Mouse (Mus musculus): ENCODE measurements around the gene Kdm7a. TPM values are rescaled to one million over a fixed set of nuclear protein-coding genes. Genes with fewer than 3 reads are reported as not detected.
A peak's percentile ranks its signal among the peaks of the same experiment; 100 is the strongest.

Kdm7a gene
- 10 to 100 TPM; 38.7 to 39.9 TPM for total RNA-seq (2021)

GRCm38 (mm10) chr6:39206581-39207461, at the start of gene Kdm7a:
Gene Kdm7a, minus strand, starts transcription at chr6:39206789.
- intact Hi-C loops (cut with DNase I), result loop anchor here (1.0 to 2.0 kb wide), 2 partner anchors 50 to 111 kb away; no protein-coding TSS in a partner anchor
- peak; percentile 87 to 88 for DNase-seq (ENCODE audit: low spot score in 2 of 2)

DNA sequence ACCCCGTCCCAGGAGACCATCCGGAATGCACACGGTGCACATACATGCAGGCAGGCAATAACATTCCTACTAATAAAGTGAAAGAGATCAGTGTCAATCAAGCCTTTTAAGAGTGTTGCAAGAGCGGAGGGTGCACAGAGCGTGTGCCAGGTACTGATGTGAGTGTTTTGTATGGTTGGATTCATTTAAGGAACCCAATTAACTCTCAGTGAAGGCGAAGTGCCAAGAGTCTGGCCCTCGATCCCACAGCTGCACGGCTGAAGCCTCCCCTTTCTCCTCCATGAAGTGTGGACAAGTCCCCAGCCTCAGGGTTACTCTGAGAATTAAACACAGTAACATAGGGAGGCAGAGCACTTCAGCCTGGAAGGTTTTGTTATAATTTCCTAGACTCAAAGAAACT, 48.7 kb upstream of the Kdm7a start:
- intact Hi-C loops (cut with DNase I), result no loop called here
- DNase-seq (ENCODE audit: low spot score in 2 of 2), result no peak

GRCm38 (mm10) chr6:39250055-39250454, 43.5 kb upstream of the Kdm7a start:
- DNase-seq (ENCODE audit: low spot score in 2 of 2), result no peak
- intact Hi-C loops (cut with DNase I), result no loop called here

GRCm38 (mm10) chr6:39249176-39249770, 42.7 kb upstream of the Kdm7a start:
- DNase-seq (ENCODE audit: low spot score in 2 of 2), result no peak
- intact Hi-C loops (cut with DNase I), result no loop called here

DNA sequence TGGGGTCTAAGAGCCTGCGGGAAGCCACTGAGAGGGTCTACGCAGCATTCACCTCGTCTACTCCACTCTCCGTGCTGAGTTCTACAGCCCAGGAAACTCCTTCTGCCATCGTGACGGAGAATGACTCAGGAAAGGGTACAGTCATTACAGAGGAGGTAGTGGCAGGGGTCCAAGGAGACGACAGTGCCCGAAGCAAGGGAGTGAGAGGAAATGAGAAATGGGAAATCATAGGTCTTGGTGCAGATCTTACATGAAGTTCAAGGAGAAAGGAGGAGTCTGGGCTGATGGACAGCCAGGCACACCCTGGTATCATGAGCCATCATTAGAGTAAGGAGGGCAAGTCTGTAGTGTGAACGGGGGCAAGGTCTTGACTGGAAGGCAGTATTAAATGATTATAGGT, 37.5 kb upstream of the Kdm7a start:
- peak in 1 of 2 experiments; percentile 41 for DNase-seq (ENCODE audit: low spot score in 2 of 2)
- intact Hi-C loops (cut with DNase I), result no loop called here

GRCm38 (mm10) chr6:39243511-39243961, 36.9 kb upstream of the Kdm7a start:
- peak in 1 of 2 experiments; percentile 18 for DNase-seq (ENCODE audit: low spot score in 2 of 2)
- intact Hi-C loops (cut with DNase I), result no loop called here

GRCm38 (mm10) chr6:39242718-39243471, 36.3 kb upstream of the Kdm7a start:
- peak; percentile 44 to 47 for DNase-seq (ENCODE audit: low spot score in 2 of 2)
- intact Hi-C loops (cut with DNase I), result no loop called here

DNA sequence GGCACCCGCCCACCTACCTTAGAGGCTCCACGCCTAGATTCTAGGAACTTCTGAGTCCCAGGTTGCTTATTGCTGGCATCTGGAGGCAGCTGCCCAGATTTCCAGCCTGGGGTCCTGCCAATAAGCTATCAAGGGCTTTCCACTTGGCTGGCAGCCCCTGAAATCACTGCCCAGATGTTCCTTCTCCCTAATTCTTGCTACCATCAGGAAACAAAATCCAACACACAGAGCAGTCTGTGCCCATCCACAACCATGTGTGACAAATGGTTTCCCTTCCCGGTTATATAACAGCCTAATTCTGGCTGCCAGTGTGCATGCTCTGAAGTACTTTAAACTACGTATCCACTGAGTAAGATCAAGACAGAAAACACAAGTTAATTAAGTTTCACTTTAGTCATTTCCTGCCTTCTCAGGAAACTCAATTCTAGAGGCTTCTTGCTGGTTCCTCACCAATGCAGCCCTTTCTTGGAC, 34.9 kb upstream of the Kdm7a start:
- DNase-seq (ENCODE audit: low spot score in 2 of 2), result peak; percentile 41 to 76
- intact Hi-C loops (cut with DNase I), result no loop called here

DNA sequence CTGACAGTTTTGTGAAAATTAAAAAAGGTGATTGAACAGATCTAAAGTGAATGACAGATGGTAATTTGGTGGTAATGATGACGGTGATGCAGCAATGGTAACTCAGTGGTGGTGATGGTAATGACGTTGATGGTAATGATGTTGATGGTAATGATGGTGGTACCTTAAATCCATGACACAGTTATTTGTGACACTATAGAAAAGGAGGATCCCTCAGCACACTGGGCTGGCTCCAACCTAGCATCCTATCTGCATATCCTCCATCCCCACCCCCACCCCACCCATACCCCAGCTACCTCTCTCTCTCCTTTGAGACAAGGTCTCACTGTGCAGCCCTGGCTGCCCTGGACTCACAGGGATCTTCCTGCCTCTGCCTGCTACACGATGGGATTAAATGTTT, 34.4 kb upstream of the Kdm7a start:
- intact Hi-C loops (cut with DNase I), result no loop called here
- no peak for DNase-seq (ENCODE audit: low spot score in 2 of 2)

- no peak for DNase-seq (ENCODE audit: low spot score in 2 of 2)
- intact Hi-C loops (cut with DNase I), result no loop called here
Measured at GRCm38 (mm10) chr6:39237887-39238286, 31.3 kb upstream of the Kdm7a start.

GRCm38 (mm10) chr6:39232617-39233016, 26.0 kb upstream of the Kdm7a start:
- DNase-seq (ENCODE audit: low spot score in 2 of 2), result no peak
- intact Hi-C loops (cut with DNase I), result no loop called here

- DNase-seq (ENCODE audit: low spot score in 2 of 2), result peak in 1 of 2 experiments; percentile 10
- intact Hi-C loops (cut with DNase I), result no loop called here
Measured at GRCm38 (mm10) chr6:39230664-39231063, 24.1 kb upstream of the Kdm7a start.

DNA sequence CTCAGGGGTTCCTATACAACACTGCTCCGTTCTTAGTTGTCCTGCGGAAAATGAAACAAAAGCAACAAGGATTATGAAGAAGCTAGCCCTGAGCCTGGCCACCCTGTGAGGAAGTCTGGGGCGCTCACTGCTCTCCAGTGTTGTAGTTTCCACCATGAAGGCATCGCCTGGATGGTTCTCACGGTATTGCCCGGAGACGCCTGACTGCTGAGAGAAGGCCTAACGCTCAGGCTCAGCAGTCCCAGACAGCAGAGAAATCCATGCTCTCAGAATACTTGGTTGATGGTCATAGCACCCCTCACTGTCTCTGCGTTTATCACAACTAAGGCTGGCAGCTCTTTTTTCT, 20.0 kb upstream of the Kdm7a start:
- intact Hi-C loops (cut with DNase I), result no loop called here
- DNase-seq (ENCODE audit: low spot score in 2 of 2), result no peak

GRCm38 (mm10) chr6:39225876-39226609, 19.5 kb upstream of the Kdm7a start:
- intact Hi-C loops (cut with DNase I), result no loop called here
- peak in 1 of 2 experiments; percentile 40 for DNase-seq (ENCODE audit: low spot score in 2 of 2)

- DNase-seq (ENCODE audit: low spot score in 2 of 2), result no peak
- intact Hi-C loops (cut with DNase I), result no loop called here
Measured at GRCm38 (mm10) chr6:39223328-39223885, 16.8 kb upstream of the Kdm7a start.

DNA sequence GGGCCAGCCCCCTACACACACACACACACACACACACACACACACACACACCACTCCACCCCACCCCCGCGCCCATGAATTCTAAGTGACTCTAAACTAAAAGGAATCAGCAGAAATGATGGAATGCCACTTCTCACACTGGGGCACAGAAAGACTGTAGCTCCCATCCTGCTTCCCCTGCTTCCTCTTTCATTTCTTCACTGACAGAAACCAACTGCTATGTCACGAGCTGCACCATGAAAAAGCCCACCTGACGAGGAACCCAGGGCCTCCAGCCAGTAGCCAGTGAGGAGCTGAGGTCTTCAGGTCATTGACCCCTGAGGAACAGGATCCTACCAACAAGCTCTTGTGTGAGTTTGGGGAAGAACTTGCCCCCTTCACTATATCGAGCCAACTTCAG, 15.9 kb upstream of the Kdm7a start:
- intact Hi-C loops (cut with DNase I), result no loop called here
- no peak for DNase-seq (ENCODE audit: low spot score in 2 of 2)

DNA sequence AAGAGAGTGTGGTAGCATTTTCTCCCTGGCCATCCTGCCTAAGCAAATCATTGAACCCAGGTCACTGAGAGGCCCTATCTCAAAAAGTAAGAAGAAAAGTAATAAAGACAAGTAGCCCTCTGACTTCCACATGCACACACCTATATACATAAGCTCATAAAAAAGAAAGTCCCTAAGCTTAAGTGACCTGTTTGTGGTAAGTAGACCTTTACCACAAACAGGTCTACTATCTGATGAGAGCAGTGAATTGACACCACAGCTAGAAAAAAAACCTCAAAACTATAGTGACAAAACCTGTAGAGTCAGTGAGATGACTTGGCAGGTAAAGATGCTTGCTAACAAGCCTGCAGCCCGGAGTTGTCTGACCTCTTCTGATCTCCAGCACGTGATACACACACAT, 11.4 kb upstream of the Kdm7a start:
- intact Hi-C loops (cut with DNase I), result no loop called here
- no peak for DNase-seq (ENCODE audit: low spot score in 2 of 2)

GRCm38 (mm10) chr6:39217138-39217537, 10.5 kb upstream of the Kdm7a start:
- no peak for DNase-seq (ENCODE audit: low spot score in 2 of 2)
- intact Hi-C loops (cut with DNase I), result no loop called here

DNA sequence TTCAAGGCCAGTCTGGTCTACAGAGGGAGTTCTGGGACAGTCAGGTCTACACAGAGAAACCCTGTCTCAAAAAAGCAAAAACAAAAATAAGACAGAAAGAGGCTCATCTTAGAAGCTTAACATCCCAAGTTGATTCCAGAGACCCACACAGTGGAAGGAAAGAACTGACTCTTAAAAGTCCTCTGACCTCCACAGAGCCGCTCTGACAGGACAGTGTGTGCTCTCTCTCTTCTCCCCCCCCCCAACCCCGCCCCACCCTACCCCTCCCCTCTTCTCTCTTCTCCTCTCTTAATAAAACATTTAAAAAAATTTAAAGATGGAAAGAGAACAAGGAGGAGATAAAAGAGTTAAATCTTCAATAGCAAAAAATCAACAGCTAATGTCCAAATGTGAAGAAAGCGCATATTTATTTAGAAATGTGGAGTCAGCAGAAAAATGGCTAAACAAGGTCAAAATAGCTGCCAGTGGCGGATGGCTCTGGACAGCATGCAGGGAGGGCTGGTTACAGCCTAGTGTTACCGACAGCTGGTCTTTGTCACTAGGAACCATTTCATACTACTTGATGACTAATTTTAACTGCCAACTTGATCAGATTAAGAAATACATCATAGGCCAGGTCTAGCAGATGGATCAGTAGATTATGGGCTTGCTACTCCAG, 8.5 kb upstream of the Kdm7a start:
- intact Hi-C loops (cut with DNase I), result no loop called here
- DNase-seq (ENCODE audit: low spot score in 2 of 2), result no peak
